Mouse (Mus musculus): ENCODE results near the gene Lrmda.

- no peak for TF ChIP-seq CTCF (IDR thresholded peaks at IDR 0.05; ENCODE audit: borderline replicate concordance, extremely low read depth, insufficient read depth, insufficient read length)
- no peak for TF ChIP-seq POLR2A (IDR thresholded peaks at IDR 0.05; ENCODE audit: borderline replicate concordance, extremely low read depth, insufficient read depth, insufficient read length, poor library complexity, severe bottlenecking)
Measured at GRCm38 (mm10) chr14:22473991-22474390, 454.5 kb downstream of the Lrmda start.
